Mouse (Mus musculus): ENCODE measurements around the gene Ergic1.

DNA sequence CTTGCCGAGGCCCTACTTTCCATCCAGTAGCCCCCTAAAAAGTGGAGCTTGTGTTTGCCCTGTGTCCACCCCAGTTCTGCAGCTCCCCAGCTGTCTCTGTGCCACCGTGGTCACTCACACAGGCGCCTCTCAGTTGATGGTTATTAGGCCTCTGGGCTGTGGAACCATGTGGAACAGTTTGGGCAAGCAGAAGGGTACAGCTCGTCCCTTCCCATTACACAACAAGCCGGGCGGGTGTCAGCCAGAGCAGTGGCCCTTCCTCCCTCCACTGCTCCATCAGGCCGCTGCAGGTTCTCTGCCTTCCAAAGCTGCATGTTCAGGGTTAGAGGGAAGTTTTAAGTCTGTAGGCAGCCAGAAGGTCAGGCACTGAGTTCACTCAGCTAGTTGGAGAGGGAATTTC is 129.8 kb downstream of the Ergic1 start:
- TF ChIP-seq CTCF (IDR thresholded peaks at IDR 0.05; ENCODE audit: extremely low read depth, insufficient read depth, insufficient read length, insufficient replicate concordance) (no peak), POLR2A (IDR thresholded peaks at IDR 0.05; ENCODE audit: low read depth, low read length) (no peak)
